Comparison of ENCODE assay signal across 11 mouse cellular contexts in the genomic region with DNA sequence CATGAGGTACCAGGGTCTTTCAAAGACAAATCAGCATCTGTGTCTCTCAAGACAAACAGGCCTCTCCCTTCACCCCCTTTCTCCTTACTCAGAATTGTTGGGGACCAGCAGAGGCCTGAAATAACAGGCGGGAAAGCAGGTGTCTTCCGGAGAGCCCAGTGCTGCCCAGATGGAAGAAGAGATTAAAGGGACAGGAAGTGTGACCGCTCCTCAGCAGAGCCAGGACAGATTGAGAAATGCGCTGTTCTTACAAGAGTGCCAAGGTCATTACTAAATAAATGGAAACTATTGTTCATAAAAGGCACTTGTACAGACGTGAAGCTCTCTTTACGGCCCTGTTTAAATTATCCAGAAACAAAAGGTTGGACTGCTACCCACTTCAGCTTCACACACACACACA.
DNase-seq lines count a peak whose midpoint lies in the region; ATAC-seq and TF ChIP-seq lines count a peak whose summit lies in the region.
"Had no signal": no experiment of that assay in that cellular context is flagged by ENCODE, and none has a peak within 500 bp of the region (broad histone marks: within the 10 kb centered on the region; RNA-seq: fewer than 3 reads in every experiment).

No protein-coding gene starts in this region.

- TF ChIP-seq POLR2A in kidney, adult 2 months (IDR thresholded peaks at IDR 0.05; ENCODE audit: low read depth, low read length): no peak

- H3K9me3 ChIP-seq in neural tube, embryonic 13.5 days: no peaks in the 10 kb centered on the region
- H3K9me3 ChIP-seq: heart, embryonic 13.5 days had no signal

- H3K9ac ChIP-seq in neural tube, embryonic 13.5 days: no peak overlapping the region
- H3K9ac ChIP-seq: heart, embryonic 13.5 days had no signal

- 0 out of 2 replicates have a peak, but pooled peaks have one; percentile 56 for ATAC-seq in neural tube, embryonic 13.5 days (ENCODE audit: low read depth)
- ATAC-seq in frontal cortex, adult (ENCODE audit: low TSS enrichment): no peak
- ATAC-seq: midbrain, embryonic 16.5 days had no signal

- H3K4me1 ChIP-seq in kidney, adult 2 months (ENCODE audit: control insufficient read depth, insufficient read depth, low read length): no peaks in the 10 kb centered on the region
- peaks cover 21% of the 10 kb centered on the region for H3K4me1 ChIP-seq in neural tube, embryonic 13.5 days (replicated peaks)

- no peaks in the 10 kb centered on the region for H3K27me3 ChIP-seq in kidney, adult 2 months (replicated peaks; ENCODE audit: control insufficient read depth, insufficient read depth, low read length)
- no peaks in the 10 kb centered on the region for H3K27me3 ChIP-seq in neural tube, embryonic 13.5 days
- H3K27me3 ChIP-seq: heart, embryonic 13.5 days had no signal

- 51% methylated on average over 6 of the region's 6 CpGs for WGBS in kidney, adult 2 months
- 14% methylated on average over 6 of the region's 6 CpGs for WGBS in neural tube, embryonic 13.5 days

- no peak overlapping the region for H3K4me2 ChIP-seq in neural tube, embryonic 13.5 days
- H3K4me2 ChIP-seq: heart, embryonic 13.5 days had no signal

- DNase-seq in adrenal gland, adult (ENCODE audit: inconsistent age in 2 of 2, low spot score in 1 of 2): peak; percentile 12 to 69
- no peak for DNase-seq in adrenal gland, postnatal 25 days
- DNase-seq in kidney, adult 2 months: peak; percentile 16
- no peak for DNase-seq in kidney, adult 9 months
- no peak for DNase-seq in neural tube, embryonic 10.5 days (ENCODE audit: extremely low spot score, low spot score)
- DNase-seq in embryo, embryonic 9.5 days (ENCODE audit: extremely low spot score): no peak
- DNase-seq: kidney, adult 18-20 months had no signal

- H3K36me3 ChIP-seq in kidney, adult 2 months (ENCODE audit: control insufficient read depth, insufficient read depth, low read length): no peaks in the 10 kb centered on the region
- H3K36me3 ChIP-seq in neural tube, embryonic 13.5 days: no peaks in the 10 kb centered on the region
- H3K36me3 ChIP-seq: heart, embryonic 13.5 days had no signal

- H3K27ac ChIP-seq in kidney, adult 2 months (ENCODE audit: insufficient read depth, low read depth, low read length): no peak overlapping the region
- H3K27ac ChIP-seq in neural tube, embryonic 13.5 days (replicated peaks): no peak overlapping the region
- H3K27ac ChIP-seq: heart, embryonic 13.5 days had no signal

- TF ChIP-seq CTCF in kidney, adult 2 months (conservative IDR thresholded peaks at IDR 0.05; ENCODE audit: insufficient read depth, insufficient read length, low read depth, low read length): no peak

- H3K4me3 ChIP-seq in kidney, adult 2 months (ENCODE audit: insufficient read depth, low read depth, low read length): no peak overlapping the region
- no peak overlapping the region for H3K4me3 ChIP-seq in neural tube, embryonic 13.5 days
- H3K4me3 ChIP-seq: heart, embryonic 13.5 days had no signal

Comparison
In these comparisons a context has a peak if more than half of its experiments do, and no peak if none do; other contexts are left out.
1. DNase-seq: peak in adrenal gland, adult (2 of 2) and kidney, adult 2 months (single experiment); none in adrenal gland, postnatal 25 days (single experiment), kidney, adult 9 months (single experiment), neural tube, embryonic 10.5 days (single experiment) and embryo, embryonic 9.5 days (single experiment).